Mouse (Mus musculus) liver, postnatal 0 days (tissue): ENCODE data around the gene Myh8.

Source experiments
- CTCF ChIP-seq: sonication (generic); IDR thresholded peaks from 2 replicates; pipeline ENCODE4 v1.5.1; 2016; ENCODE audit warnings: antibody characterized with exemption, low read depth
- EP300 ChIP-seq: IDR thresholded peaks from 2 replicates; pipeline ENCODE4 v1.6.1; 2016; ENCODE audit warnings: antibody characterized with exemption, low read depth, mild to moderate bottlenecking

DNA sequence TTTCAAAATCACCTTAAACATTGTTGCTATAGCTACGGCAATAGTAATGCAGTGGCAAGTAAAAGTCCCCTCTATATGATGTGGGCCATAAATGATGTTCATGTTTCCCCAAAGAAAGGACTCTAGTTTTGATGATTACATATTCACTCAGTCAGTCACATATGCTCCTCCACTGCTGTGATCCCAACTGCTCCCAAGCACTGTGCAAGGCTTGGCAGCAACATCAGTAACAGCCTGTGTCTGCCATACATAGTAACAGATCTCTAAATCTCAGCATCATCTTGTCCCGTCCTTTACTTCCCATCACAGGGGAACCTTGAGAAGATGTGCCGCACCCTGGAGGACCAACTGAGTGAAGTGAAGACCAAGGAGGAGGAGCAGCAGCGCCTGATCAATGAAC is 23.2 kb upstream of the Myh8 start:
- TF ChIP-seq EP300: no peak
- TF ChIP-seq CTCF: no peak
